Mouse (Mus musculus) stomach, embryonic 15.5 days (tissue): Measurements from ENCODE around the gene Vezf1. TPM values are rescaled to one million over a fixed set of nuclear protein-coding genes. Genes with fewer than 3 reads are reported as not detected.

Source experiments
- polyA plus RNA-seq: library from polyadenylated mRNA; unstranded; fragments of >200 nt; fragmentation: Nextera tagmentation; extraction: Ambion mirVana; gene quantifications from 2 replicates; pipeline ENCODE4 v1.2.1, GENCODE M21; 2015

Gene Vezf1
- polyA plus RNA-seq, 1 experiment from 2014 or later, result 34.0 TPM

Other genes with a start within 250 kb of the Vezf1 start
- gene Lpo, start 240.0 kb upstream of the Vezf1 start, polyA plus RNA-seq, result 0.04 and 0.18 TPM in 2 replicates
- 12.0 and 13.4 TPM in 2 replicates for gene Mks1, start 215.1 kb upstream of the Vezf1 start, polyA plus RNA-seq
- gene Epx, start 192.7 kb upstream of the Vezf1 start, polyA plus RNA-seq, result 0.14 and 0.21 TPM in 2 replicates
- not detected in 2 replicates for gene Olfr462, start 176.0 kb upstream of the Vezf1 start, polyA plus RNA-seq
- gene Olfr463, start 170.9 kb upstream of the Vezf1 start, polyA plus RNA-seq, result not detected in 2 replicates
- gene Olfr464, start 147.3 kb upstream of the Vezf1 start, polyA plus RNA-seq, result not detected in 2 replicates
- gene Dynll2, start 80.7 kb upstream of the Vezf1 start, polyA plus RNA-seq, result 23.7 and 23.8 TPM in 2 replicates
- gene Srsf1, start 20.9 kb upstream of the Vezf1 start, polyA plus RNA-seq, result 271 TPM in 2 replicates
- 23.8 and 26.7 TPM in 2 replicates for gene Cuedc1, start 29.8 kb downstream of the Vezf1 start, polyA plus RNA-seq
- gene Mrps23, start 136.1 kb downstream of the Vezf1 start, polyA plus RNA-seq, result 52.8 and 59.5 TPM in 2 replicates
- not detected in 2 replicates for gene Ccdc182, start 225.8 kb downstream of the Vezf1 start, polyA plus RNA-seq